Mouse (Mus musculus) spleen, adult 18-20 months (tissue): ENCODE measurements around the gene Gm20388.

ENCODE experiments used
- DNase-seq, 2 experiments: peaks; one replicate each; pipeline ENCODE4 v3.0.0; 2022; ENCODE audit warnings: mixed read lengths in 2 of 2

The Gm20388 gene

DNA sequence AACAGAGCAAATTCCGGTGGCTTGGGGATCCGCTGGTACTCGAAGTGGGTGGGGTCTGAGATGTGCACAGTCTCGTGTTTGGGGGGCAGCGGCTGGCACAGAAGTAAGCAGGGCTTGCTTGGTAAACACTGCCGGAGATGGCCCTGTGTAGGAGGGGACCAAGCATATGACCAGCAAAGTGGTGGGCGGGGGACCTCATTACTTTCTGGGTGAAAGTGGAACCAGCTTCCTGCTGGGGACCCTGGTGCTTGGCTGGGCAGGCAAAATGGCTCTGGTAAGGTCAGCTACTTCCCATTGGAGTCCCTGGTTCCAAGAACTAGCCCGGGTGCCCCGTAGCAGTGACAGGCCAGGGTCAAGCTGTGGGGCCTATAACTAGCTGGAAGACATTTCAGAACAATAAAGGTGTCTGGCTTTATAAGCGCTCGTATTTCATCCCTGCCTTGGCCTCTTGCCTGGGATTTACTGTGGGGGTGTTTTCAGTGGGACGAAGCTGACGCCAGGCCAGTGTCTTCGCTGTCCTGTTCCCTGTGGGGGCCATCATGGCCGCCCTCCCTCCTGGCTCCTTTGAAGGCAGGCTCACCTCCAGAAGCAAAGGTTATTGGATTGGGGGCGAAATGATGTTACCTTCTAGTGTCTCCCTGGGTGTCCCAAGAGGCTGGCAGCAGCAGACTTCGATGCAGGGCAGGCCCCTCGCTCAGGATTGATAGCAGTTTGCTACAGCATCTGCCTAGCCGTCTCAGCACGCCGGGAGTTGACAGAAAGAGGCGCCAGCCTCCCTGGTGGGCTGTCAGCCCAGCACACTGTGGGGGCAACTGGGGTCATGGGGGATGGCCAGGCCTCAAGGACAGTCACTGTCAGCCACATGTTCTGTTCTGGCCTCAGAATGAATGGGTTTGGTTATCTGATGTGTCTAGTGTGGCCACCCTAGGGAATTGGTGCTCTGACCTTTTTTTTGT lies 466.5 kb downstream of the Gm20388 start:
- no peak for DNase-seq

DNA sequence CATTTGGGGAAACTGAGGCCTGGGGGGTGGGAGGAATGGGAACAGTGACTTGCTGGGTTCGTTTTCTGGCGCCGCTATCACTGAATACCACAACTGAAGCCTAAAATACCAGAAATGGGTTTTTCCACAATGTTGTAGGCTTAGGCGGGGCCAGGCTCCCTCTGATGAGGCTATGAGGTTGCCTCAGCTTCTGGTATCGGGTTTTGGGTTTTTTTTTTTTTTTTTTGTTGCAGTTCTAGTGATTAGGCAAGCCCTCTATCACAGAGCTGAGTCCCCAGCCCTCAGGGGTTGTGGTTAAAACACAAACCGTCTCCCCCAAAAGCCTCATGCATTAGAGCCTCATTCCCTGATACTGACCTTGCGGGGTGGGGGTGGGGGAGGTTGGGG lies 467.2 kb downstream of the Gm20388 start:
- DNase-seq = no peak

DNA sequence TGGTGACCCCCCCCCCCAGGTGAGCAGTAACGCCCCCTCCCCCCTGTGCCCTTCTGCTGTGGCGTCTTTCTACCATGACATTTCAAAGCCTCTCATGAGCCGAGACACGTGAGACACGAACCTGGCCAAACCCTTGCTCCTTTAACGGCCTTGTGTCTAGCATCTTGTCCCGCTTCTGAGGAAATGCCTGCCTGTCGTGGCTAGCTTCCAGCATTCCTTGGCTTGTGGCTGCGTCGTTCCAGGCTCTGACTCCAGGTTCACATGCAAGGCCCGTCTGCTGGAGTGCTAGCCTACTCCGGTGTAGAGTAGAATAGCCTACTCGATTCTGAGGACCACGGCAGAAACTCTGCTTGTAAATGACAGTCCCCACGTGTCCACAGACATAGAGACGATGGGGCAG lies 467.7 kb downstream of the Gm20388 start:
- DNase-seq = no peak

GRCm38 (mm10) chr8:120379015-120379414 lies 468.4 kb downstream of the Gm20388 start:
- no peak for DNase-seq

- no peak for DNase-seq
Observed at GRCm38 (mm10) chr8:120381865-120382264, 471.2 kb downstream of the Gm20388 start.

DNA sequence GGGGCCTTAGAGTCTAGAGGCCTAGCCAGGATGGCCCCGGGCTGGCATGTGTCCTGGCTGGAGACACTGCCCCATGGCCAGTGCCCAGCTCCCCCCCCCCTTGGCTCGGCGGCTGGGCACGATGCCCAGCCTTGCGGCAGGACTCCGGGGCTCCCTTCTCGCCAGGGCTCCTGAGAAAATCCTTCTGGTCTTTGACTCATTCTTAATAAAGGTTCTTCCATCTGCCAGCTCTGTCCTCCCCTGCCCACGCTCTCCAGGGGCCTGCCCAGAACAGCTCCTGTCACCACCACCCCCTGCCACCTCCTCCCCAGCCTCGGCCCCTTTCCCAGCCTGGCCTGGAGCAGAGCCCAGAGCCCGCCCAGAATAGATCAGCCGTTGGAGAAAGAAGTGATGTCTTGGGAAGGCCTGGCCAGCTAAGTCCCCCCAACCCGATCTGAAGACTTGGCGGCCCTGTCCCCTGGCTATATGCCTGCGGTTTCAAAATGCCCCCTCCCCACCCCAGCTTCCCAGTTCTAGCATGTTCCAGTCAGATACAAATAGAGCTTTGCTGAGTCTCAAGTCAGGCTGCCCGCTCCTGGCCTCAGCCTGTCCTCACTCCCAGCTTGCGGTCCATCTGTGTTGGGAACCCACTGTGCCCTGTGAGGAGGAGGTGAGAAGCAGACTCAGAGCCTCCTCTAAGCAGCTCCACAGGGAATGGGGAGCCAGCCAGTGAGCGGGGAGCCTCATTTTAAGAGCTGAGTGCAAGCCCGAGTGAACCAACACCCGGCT lies 472.0 kb downstream of the Gm20388 start:
- no peak for DNase-seq

DNA sequence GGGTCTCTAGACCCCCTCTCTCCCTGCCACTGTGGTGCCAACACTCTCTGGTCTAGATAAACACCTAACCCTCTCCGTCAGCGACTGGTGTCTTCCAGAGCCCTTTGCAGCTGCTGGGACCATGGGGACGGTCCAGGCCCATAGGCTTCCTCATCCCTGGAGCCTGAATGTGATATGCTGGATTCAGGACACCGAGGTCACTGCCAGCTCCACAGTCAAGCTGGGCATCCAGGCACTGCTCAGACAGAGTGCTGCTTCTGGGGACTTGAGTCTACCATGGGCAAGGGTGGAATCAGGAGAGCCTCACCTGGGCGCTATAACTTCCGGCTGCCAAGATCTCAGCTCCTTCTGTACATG lies 472.5 kb downstream of the Gm20388 start:
- no peak for DNase-seq

- DNase-seq = no peak
Observed at GRCm38 (mm10) chr8:120383713-120384112, 473.1 kb downstream of the Gm20388 start.

- DNase-seq = no peak
Observed at GRCm38 (mm10) chr8:120384745-120385144, 474.1 kb downstream of the Gm20388 start.

DNA sequence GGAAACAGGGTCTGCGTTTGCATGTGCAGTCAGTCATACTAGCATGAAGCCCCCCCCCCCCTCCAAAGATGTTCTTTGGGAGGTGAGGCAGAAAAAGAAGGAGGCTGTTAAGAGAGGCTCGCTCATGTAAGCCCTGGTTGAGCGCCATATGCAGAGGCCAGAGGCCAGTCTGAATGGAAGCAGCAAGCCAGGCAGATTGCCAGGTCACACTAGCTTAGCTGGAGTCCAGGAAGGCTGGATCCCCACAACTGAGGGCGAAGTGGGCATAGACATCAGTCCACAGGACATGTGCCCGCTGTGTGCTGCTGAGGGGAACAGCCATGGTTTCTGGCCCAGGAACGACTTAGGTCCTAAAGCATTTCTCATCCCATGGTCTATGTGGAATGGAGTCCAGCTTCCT lies 477.6 kb downstream of the Gm20388 start:
- DNase-seq = no peak

DNA sequence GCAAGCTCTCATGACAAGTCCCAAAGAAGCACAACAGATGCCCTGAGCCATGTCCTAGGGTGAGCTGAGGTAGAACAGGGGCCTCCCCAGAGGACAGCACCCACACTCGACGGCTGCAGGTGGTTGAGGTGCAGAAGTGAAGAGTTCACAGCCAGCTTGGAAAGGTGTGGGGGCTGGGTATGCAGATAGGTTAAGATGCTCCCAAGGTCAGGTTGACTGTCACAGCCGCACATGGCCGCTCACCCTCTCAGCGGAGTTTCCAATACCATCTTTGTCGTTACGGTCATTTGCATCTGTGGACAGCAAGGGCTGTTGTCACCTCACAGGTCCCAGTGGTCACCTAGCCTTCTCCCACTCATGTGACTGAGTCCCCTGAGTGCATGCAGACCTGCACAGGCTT lies 480.0 kb downstream of the Gm20388 start:
- DNase-seq = no peak

- no peak for DNase-seq
Observed at GRCm38 (mm10) chr8:120391856-120392255, 481.2 kb downstream of the Gm20388 start.

DNA sequence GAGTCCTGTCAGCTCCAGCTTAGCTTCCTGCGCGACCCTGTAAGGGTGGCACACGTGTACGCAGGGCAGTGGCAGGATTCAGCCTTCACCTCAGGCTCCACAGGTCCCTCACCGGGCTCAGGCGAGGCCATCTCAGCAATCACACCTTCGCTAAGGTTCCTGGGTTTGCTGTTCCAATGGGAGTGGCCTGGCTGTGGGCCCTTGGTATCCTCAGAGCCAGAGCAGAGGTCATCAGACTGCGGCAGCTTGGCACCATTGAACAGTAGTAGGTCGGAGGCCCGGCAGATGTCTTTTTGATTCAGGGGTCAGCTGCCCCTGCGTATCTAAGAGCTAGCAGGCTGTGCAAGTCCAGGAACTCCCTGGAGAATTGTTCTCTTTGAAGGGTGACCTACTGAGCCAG lies 482.4 kb downstream of the Gm20388 start:
- no peak for DNase-seq

- DNase-seq = no peak
Observed at GRCm38 (mm10) chr8:120393871-120394275, 483.2 kb downstream of the Gm20388 start.

- no peak for DNase-seq
Observed at GRCm38 (mm10) chr8:120395892-120396291, 485.3 kb downstream of the Gm20388 start.

DNA sequence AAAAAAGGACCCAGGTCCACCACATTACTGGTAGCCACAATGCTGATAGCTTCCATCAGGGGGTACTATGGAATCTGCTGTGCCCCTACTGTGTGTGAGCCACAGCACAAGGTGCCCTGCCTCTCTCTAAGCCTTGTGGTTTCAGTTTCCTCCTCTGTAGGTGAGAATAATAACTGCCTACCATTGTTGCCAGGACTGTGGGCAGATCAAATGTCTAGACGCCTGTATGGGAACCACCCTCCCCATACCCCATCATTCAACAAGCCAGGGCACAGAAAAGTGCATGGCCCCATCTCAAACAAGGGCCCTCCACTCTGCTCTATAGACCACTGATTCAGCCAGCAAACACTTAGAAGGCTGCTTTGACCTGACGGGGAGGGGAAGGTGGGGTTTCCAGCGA lies 486.1 kb downstream of the Gm20388 start:
- DNase-seq = no peak

GRCm38 (mm10) chr8:120397444-120398411 lies 487.1 kb downstream of the Gm20388 start:
- no peak for DNase-seq

DNA sequence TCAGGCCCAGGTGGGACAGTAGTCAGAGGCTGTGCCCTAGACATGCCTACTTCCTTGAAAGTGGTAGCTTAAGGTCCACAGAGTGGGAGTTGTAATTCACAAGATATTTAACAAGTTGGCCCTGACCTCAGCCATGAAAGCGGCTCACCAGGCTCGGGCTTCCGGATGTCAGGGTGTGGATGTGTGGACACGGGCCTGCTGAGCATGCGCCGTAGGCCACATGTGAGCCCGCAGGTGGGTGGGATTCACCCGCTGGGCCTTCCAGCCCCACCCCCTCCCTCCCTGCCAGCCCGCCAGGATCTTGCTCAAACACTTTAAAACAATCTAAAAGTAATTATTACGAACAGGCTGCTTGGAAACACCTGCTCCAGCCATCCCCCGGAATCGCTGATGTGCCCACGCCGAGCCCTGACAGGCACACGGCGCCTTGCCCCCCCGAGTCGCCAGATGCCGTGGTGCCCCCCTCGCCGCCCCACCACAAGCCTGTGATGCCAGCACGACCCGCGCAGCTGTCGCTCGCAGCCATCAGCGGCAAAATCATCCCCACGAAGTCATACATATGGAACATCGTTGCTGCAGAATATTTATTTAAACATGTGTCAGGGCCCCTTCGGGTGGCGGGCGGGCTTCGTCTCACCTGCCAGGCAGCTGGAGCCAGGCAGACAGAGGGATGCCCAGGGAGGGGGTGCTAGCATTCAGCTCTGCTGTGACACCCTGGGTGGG lies 488.7 kb downstream of the Gm20388 start:
- no peak for DNase-seq

- DNase-seq = no peak
Observed at GRCm38 (mm10) chr8:120401216-120401615, 490.6 kb downstream of the Gm20388 start.

- no peak for DNase-seq
Observed at GRCm38 (mm10) chr8:120401712-120402111, 491.1 kb downstream of the Gm20388 start.

- no peak for DNase-seq
Observed at GRCm38 (mm10) chr8:120403606-120404269, 493.1 kb downstream of the Gm20388 start.
